Mouse (Mus musculus) ovary, postnatal 14 days (tissue): ENCODE results near the gene Slc22a14.

Experiments used
- DNase-seq: peaks from one replicate; pipeline ENCODE4 v3.0.0; 2022; ENCODE audit warnings: low spot score

Gene Slc22a14

DNA sequence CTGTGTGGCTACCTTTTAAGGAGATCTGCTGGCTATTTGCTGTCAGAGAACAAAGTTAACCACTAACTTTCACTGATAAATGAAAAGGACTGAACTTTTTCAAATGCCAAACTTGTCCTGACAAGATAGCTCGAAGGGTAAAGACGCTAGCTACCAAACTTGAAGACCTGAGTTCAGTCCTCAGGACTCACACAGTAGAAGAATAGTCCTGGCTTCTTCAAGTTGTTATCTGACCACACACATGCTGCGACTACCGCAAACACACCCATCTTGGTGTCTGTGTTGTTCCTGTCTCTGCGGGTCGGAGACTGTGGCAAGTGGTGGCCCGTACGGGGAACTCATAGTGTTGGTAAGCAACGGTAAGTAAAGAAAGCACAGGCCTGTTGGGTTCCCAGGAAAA lies 161.7 kb downstream of the Slc22a14 start:
- DNase-seq, result no peak

DNA sequence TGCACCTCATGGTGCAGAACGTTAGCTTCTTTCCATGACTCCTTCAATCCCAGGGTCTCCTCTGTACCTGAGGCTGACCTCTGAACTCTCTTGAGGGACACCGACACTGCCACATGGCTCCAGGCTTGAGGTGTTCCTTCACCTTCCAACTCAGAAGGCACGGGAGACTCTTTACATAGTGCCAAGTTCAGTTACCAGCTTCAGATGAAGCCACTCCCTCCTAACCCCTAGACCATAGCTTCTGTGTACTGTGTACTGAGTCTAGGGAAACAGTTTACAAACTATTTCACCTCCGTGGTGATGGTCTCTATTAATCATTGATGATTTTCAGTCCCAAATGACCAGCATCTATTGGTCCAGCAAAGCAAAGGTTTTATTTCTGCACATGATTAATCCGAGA lies 163.7 kb downstream of the Slc22a14 start:
- no peak for DNase-seq

DNA sequence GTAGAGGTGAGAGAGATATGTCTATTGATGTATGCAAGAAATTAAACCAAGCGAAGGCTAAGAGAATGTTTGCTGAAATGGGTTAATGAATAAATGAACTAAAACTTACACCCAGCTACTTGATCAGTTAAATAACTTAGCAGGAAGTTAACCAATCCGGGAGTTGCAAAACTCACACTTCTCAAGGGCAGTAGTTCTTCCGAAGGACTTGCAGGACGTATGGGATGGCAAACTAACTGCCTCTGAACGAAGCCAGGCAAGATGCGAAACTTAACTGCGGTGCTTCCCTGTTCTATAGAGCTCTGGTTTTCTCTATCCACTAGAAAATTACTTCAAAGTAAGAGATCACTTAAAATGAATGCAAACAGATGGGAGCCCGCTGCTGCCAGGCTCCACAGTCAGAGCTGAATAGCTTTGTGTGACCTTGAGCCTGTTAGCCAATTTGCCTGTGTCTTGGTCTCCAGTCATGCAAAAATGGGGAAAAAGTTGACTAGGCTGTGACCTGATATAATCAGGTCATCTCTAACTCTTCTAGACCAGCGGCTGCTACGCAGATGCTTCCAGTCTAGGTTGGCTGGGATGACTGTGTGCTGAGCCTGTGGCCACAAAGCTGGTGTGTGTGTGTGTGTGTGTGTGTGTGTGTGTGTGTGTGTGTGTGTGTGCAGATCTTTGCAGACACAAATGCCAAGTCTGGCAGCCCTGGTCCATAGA lies 166.0 kb downstream of the Slc22a14 start:
- no peak for DNase-seq

- peak; percentile 37 for DNase-seq
Measured at GRCm38 (mm10) chr9:119192202-119192990, 173.0 kb downstream of the Slc22a14 start.

DNA sequence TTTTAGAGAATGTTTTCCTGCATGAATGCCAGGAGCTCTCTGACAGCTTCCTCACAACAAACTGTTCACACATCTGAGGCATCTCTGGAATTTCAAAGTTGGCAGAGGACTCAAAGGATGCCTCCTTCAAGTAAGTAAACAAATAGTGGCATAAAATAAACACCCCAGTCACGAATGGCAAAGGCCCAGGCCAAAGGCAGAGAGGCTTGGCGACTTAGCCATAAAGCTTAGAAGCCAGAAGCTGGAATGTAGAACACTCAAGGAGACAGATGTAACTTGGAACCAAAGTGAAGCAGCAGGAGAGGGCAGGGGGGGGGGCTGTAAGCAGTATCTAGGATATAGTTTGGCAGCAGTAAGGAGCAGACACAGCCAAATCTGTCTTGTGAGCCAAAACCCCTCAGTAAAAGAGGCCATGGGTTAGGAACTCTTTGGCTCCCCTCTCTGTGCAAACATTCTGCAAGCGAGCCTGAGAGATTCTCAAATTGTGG lies 184.1 kb downstream of the Slc22a14 start:
- DNase-seq, result no peak

DNA sequence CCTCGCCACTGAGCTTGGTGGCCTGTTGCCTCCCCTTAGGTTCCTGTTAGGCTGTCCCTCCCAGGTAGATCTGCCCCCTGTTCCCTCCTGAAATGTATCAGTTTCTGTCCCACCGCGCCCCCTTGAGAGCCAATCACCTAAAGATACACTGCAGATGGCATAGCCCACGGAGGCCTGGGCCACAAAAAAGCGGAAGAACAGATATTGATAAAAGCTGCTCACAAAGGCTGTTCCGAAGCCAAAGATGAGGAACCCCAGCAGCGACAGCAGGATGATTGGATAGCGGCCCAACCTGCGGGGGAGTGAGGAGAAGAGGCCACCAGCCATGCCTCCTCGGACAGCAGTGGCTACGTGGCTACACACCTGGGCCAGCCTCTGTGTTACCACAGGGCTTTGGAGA lies 186.1 kb downstream of the Slc22a14 start:
- DNase-seq, result no peak

GRCm38 (mm10) chr9:119167608-119168007 lies 197.7 kb downstream of the Slc22a14 start:
- DNase-seq, result no peak

DNA sequence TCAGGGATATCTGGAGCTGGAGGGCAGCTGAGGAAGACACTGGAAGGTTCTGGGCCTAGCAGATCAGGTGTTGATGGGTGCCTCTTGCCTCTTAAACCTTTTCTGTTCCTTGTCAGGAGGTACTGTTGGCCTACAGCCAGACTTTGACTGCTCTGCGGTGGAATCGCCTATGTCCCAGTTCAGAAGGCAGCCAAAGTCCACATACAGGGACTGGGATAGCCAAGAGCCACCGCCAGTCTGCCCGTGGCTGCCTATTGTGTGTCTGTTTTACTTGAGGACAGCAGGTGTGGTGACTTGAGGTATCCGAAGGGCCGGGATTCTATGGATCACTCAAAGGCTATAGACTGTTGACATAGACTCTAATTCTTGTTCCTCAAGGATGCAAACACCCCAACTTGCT lies 199.8 kb downstream of the Slc22a14 start:
- no peak for DNase-seq

- no peak for DNase-seq
Measured at GRCm38 (mm10) chr9:119164743-119165142, 200.6 kb downstream of the Slc22a14 start.

DNA sequence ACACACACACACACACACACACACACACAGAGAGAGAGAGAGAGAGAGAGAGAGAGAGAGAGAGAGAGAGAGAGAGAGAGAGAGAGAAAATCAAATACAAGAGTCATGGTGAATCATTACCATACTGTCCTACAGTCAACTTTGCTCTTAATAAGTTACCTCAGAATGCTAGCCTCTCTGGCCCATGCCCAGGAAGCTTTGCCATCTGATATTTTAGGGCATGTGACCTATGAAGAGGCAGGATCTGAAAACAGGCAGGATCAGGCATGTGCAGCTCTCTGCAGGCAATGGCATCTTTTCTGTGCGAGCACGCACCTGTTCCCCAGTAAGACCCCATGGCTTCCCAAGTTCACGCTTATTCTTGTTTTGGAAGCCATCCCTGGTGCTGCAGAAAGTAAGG lies 204.7 kb downstream of the Slc22a14 start:
- DNase-seq, result no peak

GRCm38 (mm10) chr9:119158861-119159260 lies 206.5 kb downstream of the Slc22a14 start, which contains the start of gene Gm47289:
TSS of gene Gm47289 (plus strand) at chr9:119159161.
- no peak for DNase-seq

- peak; percentile 77 for DNase-seq
Measured at GRCm38 (mm10) chr9:119156278-119157201, 208.8 kb downstream of the Slc22a14 start, which contains the start of gene Acaa1b. TSS of gene Acaa1b (minus strand) at chr9:119157093.

- peak; percentile 14 for DNase-seq
Measured at GRCm38 (mm10) chr9:119155826-119156225, 209.5 kb downstream of the Slc22a14 start.

GRCm38 (mm10) chr9:119155416-119155815 lies 209.9 kb downstream of the Slc22a14 start:
- no peak for DNase-seq

GRCm38 (mm10) chr9:119151751-119152150 lies 213.6 kb downstream of the Slc22a14 start:
- no peak for DNase-seq

DNA sequence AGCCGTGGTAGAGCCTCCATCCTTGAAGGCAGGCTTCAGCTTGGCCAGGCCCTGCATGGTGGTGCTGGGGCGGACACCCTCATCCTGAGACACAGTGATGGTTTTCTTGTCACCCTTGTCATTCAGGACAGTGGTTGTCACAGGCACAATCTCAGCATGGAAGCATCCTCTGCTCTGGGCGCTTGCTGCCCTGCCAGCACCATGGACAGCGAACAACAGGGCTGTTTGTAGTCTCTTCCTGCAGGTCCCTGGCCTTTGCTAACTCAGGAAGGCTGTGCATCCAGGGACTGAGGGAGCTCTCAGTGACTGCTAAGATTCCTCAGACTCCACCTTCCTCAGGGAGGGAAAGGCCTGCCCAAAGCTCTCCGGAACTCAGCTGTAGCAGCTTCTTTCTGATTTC lies 215.8 kb downstream of the Slc22a14 start:
- peak; percentile 51 for DNase-seq

- no peak for DNase-seq
Measured at GRCm38 (mm10) chr9:119146098-119146770, 219.1 kb downstream of the Slc22a14 start.

DNA sequence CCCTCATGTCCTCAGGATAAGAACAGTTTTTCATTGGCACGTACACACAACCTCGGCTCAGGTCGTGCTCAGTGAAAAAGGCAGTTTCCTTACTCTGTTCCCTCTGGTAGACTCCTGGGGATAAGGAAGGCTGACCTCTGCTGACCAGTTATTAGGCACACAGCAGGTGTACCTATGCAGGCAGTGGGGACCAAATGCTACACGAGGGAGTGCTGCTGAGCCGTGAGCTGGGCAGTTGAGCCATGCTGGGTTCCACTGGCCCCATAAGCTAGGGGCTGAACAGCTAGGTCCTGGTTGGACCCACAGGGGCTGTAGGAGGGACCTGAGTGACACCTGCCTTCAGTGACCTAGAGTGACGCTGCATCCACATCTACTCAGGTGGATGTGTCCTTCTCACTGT lies 219.7 kb downstream of the Slc22a14 start:
- no peak for DNase-seq

DNA sequence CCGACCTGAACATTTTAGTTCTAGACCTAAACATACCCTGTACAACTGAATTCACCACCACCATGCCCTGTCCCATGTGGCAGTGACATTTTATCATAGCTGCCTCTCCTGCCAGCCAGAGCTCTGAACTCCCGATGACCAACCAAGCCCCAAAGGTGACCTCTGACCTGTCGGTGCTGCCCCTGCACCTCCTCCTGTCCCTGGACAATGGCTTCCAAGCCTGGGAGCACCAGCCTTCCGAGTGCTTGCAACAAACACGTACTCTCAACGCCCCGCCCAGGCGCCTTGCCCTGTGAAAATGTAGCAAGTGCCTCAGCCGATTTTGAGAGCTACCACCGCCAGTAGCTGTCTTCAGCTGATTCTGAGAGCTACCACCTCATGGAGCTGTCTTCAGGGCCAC lies 220.2 kb downstream of the Slc22a14 start:
- DNase-seq, result no peak

GRCm38 (mm10) chr9:119144696-119145095 lies 220.7 kb downstream of the Slc22a14 start:
- no peak for DNase-seq

DNA sequence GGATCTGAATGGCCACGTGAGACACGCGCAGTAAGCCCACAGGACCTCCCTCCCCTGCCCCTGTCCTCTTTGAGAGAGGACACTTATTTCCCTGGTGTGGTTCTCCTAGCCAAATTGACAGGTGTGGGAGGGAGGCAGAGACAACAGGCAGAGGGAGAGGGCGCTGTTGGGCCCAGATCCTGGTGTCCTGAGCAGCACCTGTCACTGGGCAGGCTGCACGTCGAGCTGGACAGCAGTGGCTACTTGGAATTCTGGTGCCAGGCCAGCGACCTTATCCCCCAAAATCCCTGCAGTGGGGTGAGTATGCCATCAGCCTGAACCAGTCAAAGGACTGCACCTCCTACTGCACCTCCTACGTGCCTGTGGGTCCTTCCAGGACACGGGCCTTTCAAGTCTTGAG lies 222.0 kb downstream of the Slc22a14 start:
- no peak for DNase-seq

GRCm38 (mm10) chr9:119142066-119142465 lies 223.3 kb downstream of the Slc22a14 start:
- DNase-seq, result no peak
